19 mouse cellular contexts compared by ENCODE assay signal in genomic region chr6:88803957-88804695, GRCm38 (mm10). TPM values are rescaled to one million over a fixed set of nuclear protein-coding genes. Genes with fewer than 3 reads are reported as not detected.
A peak's percentile ranks its signal among the peaks of the same experiment; 100 is the strongest.
DNase-seq lines count a peak whose midpoint lies in the region; ATAC-seq and TF ChIP-seq lines count a peak whose summit lies in the region.
"Had no signal": no experiment of that assay in that cellular context is flagged by ENCODE, and none has a peak within 500 bp of the region (broad histone marks: within the 10 kb centered on the region; RNA-seq: fewer than 3 reads in every experiment).

No protein-coding gene starts in this region.

- 0 out of 2 replicates have a peak, but pooled peaks have one; percentile 6 for TF ChIP-seq CTCF in kidney, adult 2 months (conservative IDR thresholded peaks at IDR 0.05; ENCODE audit: insufficient read depth, insufficient read length, low read depth, low read length)

- H3K9me3 ChIP-seq in forebrain, embryonic 11.5 days (ENCODE audit: control insufficient read depth, low read length) = no peaks in the 10 kb centered on the region
- H3K9me3 ChIP-seq: hindbrain, embryonic 12.5 days; intestine, embryonic 15.5 days; limb, embryonic 12.5 days had no signal

- H3K27me3 ChIP-seq in kidney, adult 2 months (replicated peaks; ENCODE audit: control insufficient read depth, insufficient read depth, low read length) = no peaks in the 10 kb centered on the region
- H3K27me3 ChIP-seq in forebrain, embryonic 11.5 days (ENCODE audit: control insufficient read depth, insufficient read depth, low read length) = no peaks in the 10 kb centered on the region
- H3K27me3 ChIP-seq: hindbrain, embryonic 12.5 days; intestine, embryonic 15.5 days; limb, embryonic 12.5 days had no signal

- ATAC-seq in erythroid progenitor cell, adult 5-6 weeks (replicated peaks; ENCODE audit: low FRiP score, poor library complexity, severe bottlenecking) = peak; percentile 73
- peak; percentile 82 for ATAC-seq in megakaryocyte progenitor cell, adult 5-6 weeks (replicated peaks; ENCODE audit: poor library complexity)
- ATAC-seq in forebrain, embryonic 11.5 days (replicated peaks; ENCODE audit: low FRiP score) = no peak
- ATAC-seq: intestine, embryonic 15.5 days had no signal

- H3K9ac ChIP-seq in forebrain, embryonic 11.5 days (ENCODE audit: low read length) = no peak overlapping the region
- H3K9ac ChIP-seq: hindbrain, embryonic 12.5 days; intestine, embryonic 15.5 days; limb, embryonic 12.5 days had no signal

- TF ChIP-seq POLR2A in kidney, adult 2 months (IDR thresholded peaks at IDR 0.05; ENCODE audit: low read depth, low read length) = no peak

- peak; percentile 29 for DNase-seq in adrenal gland, postnatal 14 days
- DNase-seq in adrenal gland, postnatal 36 days = no peak
- no peak for DNase-seq in kidney, adult 2 months
- no peak for DNase-seq in kidney, adult 11 months
- DNase-seq in forebrain, embryonic 11.5 days (ENCODE audit: low spot score) = no peak
- no peak for DNase-seq in right cerebral cortex, postnatal 25 days
- DNase-seq: cerebellum, adult 11 months; gastrocnemius, postnatal 25 days; kidney, postnatal 25 days; layer of hippocampus, postnatal 36 days; lung, postnatal 14 days; midbrain, embryonic 14.5 days; thymus, postnatal 4 days had no signal

- H3K4me1 ChIP-seq in kidney, adult 2 months (ENCODE audit: control insufficient read depth, insufficient read depth, low read length) = no peaks in the 10 kb centered on the region
- no peaks in the 10 kb centered on the region for H3K4me1 ChIP-seq in forebrain, embryonic 11.5 days (replicated peaks; ENCODE audit: control insufficient read depth, insufficient read depth, low read length)

- no peak overlapping the region for H3K4me3 ChIP-seq in kidney, adult 2 months (ENCODE audit: insufficient read depth, low read depth, low read length)
- no peak overlapping the region for H3K4me3 ChIP-seq in forebrain, embryonic 11.5 days (ENCODE audit: low read depth, low read length)
- H3K4me3 ChIP-seq: erythroblast, embryonic 14.5 days; hindbrain, embryonic 12.5 days; intestine, embryonic 15.5 days; limb, embryonic 12.5 days had no signal

- H3K4me2 ChIP-seq in forebrain, embryonic 11.5 days (ENCODE audit: low read depth, low read length, severe bottlenecking) = no peak overlapping the region
- H3K4me2 ChIP-seq: hindbrain, embryonic 12.5 days; intestine, embryonic 15.5 days; limb, embryonic 12.5 days had no signal

- no peaks in the 10 kb centered on the region for H3K36me3 ChIP-seq in kidney, adult 2 months (ENCODE audit: control insufficient read depth, insufficient read depth, low read length)
- no peaks in the 10 kb centered on the region for H3K36me3 ChIP-seq in forebrain, embryonic 11.5 days (ENCODE audit: control insufficient read depth, insufficient read depth, low read length)
- H3K36me3 ChIP-seq: hindbrain, embryonic 12.5 days; intestine, embryonic 15.5 days; limb, embryonic 12.5 days had no signal

- 89% methylated on average over 4 of the region's 4 CpGs for WGBS in kidney, adult 2 months
- 87% methylated on average over 4 of the region's 4 CpGs for WGBS in forebrain, embryonic 11.5 days

- H3K27ac ChIP-seq in kidney, adult 2 months (ENCODE audit: insufficient read depth, low read depth, low read length) = no peak overlapping the region
- no peak overlapping the region for H3K27ac ChIP-seq in forebrain, embryonic 11.5 days (ENCODE audit: low read depth, low read length)
- H3K27ac ChIP-seq: hindbrain, embryonic 12.5 days; intestine, embryonic 15.5 days; limb, embryonic 12.5 days had no signal

RNA-seq across cellular contexts. Expression of gene Abtb1, which starts 37.7 kb away (rescaled TPM):
- 22.7 and 30.5 TPM in 2 replicates for total RNA-seq in adrenal gland, postnatal 14 days (2021)
- total RNA-seq in adrenal gland, postnatal 36 days (2021) = 10 to 100 TPM; 19.3 to 30.3 TPM
- 52.8 and 67.8 TPM in 2 replicates for polyA plus RNA-seq in kidney, adult 2 months (2012; rRNA removed)
- total RNA-seq in erythroid progenitor cell, adult 5-6 weeks (2015; ENCODE audit: low replicate concordance) = 49.4 and 49.9 TPM in 2 replicates
- total RNA-seq in erythroid progenitor cell, adult 5-6 weeks (2017; ENCODE audit: low replicate concordance) = 112 and 178 TPM in 2 replicates
- total RNA-seq in megakaryocyte progenitor cell, adult 5-6 weeks (2015) = 7.8 and 9.5 TPM in 2 replicates
- 40.1 and 40.7 TPM in 2 replicates for total RNA-seq in megakaryocyte progenitor cell, adult 5-6 weeks (2017)
- 14.4 and 15.3 TPM in 2 replicates for polyA plus RNA-seq in forebrain, embryonic 11.5 days (2014; fragmentation: Nextera tagmentation; extraction: Ambion mirVana)
